Mouse (Mus musculus) liver, embryonic 14.5 days (tissue): ENCODE measurements around the gene Rab26.

Source experiments
- CTCF ChIP-seq: IDR thresholded peaks from 2 replicates; pipeline ENCODE4 v1.5.1; 2016; ENCODE audit warnings: antibody characterized with exemption, low read depth, control low read depth
- EP300 ChIP-seq: IDR thresholded peaks from 2 replicates; pipeline ENCODE4 v1.6.1; 2016; ENCODE audit warnings: antibody characterized with exemption, low read depth

DNA sequence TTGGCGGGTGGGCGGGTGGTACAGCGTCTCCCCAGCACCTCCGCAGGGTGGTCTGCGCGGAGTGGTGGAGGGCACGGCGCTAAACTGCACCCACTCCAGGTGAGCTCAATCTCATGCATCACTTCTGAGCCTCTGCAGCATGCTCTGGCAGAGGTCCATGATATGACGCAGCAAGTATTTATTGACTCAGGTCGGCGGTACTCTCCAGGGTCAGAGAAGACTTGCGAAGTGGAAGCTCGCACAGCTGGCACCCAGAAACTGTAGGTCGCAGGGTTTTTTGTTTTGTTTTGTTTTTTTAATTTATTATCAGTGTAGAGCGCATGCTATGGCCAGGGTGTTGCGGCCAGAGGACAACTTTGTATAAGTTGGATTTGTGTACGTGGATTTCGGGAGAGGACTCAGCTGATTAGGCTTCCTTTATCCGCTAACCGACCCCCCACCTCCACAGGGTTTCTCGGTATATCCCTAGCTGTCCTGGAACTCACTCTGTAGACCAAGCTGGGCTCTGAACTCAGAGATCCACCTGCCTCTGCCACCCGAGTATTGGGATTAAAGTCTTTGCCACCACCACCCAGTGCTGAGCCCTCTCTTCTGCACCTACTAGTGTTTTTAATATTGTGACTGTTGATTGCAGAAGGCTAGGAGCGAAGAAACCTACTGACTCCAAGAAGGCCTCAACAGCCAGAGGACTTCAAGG is 15.1 kb upstream of the Rab26 start:
- TF ChIP-seq CTCF: no peak
- TF ChIP-seq EP300: no peak
